Mouse (Mus musculus): ENCODE measurements at regions not wholly inside any gene's neighbourhood (a gene's known extent, or its start where the extent isn't known, plus 50 kb on each side); places are given as distances from the start of the nearest gene placed in this dataset.

DNA sequence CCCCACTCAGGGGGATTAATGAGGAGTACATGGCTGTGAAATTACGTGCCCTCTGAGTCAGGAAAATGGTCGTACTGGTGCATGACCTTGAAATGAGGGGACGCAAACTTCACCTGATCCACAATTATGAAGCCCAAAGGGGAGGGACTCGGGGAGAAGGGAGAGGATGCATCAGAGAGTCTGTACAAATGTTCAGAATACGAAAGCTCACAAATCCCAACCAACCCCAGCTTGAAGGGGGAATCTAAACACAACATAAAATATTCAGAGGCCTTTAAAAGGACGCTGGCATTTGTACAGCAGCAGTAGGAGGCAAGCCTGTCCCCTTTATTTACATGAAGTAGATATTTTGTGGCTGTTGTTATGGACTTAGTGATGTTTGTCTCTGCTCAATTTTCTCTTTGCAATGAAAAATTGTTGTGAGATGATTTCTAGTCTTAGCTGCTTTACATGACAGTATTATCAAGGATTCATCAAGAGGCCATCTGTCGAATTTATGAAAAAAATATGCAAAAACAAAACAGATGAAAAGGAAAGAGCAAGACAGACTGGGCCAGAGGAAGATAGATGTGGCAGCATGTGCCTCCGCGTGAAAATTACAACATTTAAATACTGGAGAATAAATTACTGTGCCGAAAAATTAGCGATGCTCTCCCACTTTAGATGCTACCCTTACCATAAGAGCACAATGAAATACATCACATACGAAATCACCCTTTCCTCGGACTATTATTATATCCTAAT is 695.3 kb downstream of the 1700064H15Rik start:
- no peak for DNase-seq (ENCODE audit: low read depth)

DNA sequence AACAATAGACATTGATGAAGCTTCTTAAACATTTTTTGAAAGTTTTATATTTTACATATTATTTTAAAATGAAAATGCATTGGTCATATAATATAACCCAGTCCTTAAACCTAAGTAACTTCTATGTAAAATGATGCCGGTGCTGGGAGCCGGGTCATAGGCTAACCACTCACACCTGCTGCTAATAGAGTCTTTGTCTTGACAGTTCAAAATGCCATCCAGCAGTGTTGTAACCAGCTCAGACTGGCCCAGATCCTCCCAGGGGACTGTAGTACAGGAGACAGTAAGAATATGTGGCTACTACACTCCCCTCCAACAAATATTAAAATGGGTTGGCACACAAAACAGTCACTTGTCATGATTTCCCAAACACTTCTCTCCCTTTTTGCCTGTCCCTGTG is 693.6 kb downstream of the 1700064H15Rik start:
- no peak for DNase-seq (ENCODE audit: low read depth)

DNA sequence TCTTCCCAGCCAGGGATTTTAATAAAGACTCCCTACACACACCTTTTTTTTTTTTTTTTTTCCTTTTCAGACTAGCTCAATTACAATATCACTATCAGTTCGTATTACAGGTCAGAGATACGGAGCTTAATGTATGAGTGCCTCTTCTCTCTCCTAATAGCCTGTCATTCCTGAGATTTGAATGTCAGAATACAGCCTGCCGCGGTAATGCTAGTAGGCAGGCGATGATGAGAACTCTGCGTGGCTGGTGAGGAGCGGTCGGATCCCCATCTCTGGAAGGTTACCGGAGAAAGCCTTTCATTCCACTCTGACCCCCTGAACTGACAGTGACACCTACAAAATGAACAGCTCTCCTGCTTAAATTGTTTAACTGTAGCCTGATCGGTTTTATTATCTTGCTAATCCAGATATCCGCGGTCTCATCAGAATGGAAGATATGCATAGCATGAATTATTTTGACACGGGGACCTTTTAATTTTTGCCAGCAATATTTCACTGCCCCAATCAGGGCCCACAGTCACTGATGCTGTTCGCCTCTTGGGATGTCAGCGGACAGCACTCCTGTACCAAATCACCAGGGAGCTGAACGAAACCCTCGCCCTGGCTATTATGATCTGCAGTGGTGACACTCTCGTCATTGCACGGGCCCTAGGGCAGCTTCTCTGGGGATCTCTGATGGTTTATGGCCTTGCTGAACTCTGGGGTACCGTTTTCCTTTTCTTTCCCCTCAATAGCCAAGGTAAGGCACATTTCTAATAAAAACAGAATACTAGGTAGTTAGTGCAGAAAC is 690.9 kb downstream of the 1700064H15Rik start:
- DNase-seq (ENCODE audit: low read depth), result no peak

DNA sequence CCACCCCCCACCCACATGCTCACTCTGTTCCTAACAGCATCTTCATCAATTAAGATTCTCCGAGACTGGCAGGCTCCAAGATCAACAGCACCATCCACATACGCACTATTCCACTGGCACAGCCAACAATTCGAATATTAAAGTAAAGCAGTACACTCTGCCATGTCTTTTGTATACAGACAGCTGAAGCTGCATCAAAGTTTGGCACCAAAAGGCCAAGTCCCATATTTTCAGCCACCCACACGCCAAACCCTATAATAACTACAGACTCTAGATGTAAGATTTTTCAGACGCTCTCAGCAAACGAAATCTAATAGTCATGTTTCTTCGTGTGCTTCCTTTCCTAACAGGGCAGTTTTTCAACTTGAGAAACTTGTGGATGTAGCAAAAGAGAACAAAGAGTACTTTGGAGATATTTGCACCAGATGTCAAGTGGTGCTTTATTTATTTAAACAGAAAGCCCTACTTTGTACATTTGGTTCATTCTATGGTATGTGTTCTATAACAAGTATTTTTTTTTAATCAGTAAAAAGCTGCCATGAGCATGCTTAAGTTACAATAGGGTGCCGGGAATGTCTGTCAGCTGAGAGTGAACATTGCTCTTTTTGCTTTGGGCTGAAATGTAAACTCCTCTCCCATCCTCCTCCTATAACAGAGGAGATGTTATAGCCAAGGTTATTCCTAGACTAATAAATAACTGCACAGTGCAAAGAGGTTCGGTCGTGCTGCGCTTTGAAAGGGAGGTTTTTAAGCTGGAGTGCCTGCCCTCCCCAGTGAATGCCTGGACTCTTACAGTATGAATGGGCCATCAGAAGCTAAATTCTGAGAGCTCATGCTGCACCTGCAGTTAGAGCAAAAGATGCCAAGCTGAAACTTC is 686.9 kb downstream of the 1700064H15Rik start:
- no peak for DNase-seq (ENCODE audit: low read depth)

DNA sequence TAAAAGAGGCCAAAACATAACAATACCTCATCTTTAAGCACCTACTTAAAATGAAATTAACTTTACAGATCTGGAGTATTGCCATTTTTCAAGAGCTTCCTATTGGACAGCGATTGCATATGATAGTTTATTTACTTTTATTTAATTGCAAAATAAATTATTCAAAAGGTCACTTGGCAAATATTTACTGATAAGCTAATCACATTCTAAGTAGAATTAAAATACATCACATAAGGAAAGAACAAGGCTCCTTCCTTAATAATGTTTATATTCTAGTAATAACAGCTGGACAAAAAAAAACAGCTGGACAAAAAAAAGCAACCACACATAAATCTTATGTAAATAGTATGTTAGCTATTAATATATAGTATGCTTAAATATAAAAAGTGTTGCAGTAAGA is 668.1 kb downstream of the 1700064H15Rik start:
- DNase-seq (ENCODE audit: low read depth), result no peak

DNA sequence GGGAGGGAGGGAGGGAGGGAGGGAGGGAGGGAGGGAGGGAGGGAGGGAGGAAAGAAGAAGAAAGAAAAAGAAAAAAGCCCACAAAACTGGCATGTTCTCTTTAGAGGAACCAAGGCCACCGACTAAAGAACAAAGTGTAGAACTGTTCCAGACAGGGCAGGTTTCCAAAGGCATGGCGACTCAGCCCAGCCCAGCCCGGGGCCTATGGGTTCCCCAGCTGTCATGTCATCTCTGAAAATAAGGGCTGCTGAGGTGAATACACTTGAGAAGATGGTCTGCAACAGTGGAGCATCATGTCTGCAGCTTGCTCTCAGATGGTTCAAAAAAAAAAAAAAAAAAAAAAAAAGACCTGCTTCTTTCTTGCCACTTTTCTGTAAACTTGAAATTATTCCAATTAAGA is 639.8 kb downstream of the 1700064H15Rik start:
- no peak for DNase-seq (ENCODE audit: low read depth)

DNA sequence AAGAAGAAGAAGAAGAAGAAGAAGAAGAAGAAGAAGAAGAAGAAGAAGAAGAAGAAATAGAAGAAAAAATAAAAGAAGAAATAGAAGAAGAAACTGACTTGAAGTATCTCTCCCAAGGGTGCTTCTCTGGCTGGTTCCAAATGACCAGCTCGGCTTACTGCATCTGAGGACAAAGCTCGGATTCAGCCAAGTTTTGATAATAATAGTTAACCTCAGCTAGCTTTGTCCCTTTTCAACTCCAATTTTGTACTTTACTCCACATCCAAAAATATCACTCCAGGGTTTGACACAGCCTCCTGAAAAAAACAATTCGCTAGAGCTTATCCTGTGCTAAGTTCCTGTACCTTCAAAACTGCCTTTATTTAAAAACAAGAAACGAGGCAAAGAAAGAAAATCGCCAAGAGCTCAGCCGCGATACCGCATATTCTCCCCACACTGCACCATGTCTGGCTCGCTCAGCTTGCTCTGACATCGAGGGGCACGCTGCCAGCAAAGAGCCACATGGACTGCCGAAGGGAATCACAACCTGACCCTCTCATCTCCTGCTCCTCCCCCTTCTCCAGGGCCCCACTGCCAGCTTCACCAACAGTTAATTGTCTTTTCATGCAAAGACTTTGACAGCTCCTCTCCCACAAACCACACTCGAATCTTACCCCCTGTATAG is 638.8 kb downstream of the 1700064H15Rik start:
- DNase-seq (ENCODE audit: low read depth), result no peak

DNA sequence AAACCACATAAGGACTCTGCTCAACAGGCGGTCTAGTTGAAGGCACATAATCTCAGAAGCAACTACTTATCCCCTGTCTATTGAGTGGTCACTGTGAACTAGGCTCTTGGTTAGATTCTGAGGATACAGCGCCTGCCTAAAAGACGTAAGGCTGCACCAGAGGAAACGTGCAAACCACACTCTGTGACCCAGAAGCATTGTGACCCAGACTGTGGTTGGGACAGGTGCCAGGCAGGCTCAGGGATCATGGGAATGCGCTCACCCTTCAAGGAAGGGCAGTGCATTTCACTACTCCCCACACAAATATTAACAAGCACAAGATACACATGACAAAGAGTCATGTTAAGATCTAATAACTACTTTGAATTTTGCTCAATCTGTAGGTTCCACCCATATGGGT is 628.3 kb downstream of the 1700064H15Rik start:
- DNase-seq (ENCODE audit: low read depth), result no peak

DNA sequence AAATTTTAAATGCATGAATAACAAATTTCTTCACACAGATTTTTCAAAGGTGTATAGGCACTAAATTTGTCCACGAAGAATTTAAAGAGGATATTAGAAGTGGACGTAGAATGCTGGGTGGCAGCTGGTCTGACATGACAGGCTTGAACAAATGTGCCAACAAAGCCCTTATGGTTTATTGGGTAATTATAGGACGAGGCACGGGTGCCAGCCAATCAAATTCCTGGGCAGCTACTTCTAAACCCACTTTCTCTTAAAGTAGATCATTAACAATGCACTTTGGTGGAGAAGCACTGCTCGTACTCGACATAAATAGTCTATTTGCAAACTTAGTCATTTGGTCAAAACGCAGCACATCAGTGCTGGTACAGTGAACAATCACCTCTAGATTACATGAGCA is 626.4 kb downstream of the 1700064H15Rik start:
- no peak for DNase-seq (ENCODE audit: low read depth)

DNA sequence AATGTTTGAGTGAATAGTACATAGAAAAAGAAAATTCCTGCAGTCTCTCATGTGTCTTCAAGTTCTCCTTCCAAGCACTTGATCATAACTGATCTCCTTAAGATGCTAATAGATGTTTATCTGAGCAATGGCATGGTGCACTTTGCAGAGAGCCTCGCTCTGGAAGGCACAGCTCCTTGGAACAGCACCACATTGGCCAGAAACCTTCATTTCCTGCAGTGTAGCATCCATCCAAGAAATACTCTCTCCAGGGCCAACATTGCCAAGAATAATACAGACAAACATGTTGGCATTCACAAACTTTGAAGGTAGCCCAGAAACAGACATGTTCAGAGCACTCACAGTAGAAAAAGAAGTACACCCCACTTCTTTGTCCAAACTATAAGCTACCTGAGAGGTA is 623.7 kb downstream of the 1700064H15Rik start:
- no peak for DNase-seq (ENCODE audit: low read depth)

DNA sequence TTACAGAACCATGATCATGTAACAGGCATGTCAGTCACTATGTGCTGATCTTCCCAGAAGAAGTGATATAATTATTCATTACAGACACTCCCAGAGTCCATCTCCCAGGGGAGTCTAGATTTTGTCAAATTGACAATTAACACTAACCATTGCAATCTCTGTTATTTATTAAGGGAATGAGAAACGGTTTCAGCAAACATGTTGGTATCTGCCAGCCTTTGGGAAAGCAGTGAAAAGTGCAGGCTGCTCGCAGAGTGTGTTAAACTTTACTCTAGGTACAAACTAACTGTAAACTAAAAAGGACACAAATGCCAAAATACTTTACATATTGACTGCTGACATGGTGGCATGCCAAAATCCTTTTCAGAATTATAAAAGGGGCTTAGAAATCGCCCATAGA is 583.9 kb downstream of the 1700064H15Rik start:
- DNase-seq (ENCODE audit: low read depth), result no peak

DNA sequence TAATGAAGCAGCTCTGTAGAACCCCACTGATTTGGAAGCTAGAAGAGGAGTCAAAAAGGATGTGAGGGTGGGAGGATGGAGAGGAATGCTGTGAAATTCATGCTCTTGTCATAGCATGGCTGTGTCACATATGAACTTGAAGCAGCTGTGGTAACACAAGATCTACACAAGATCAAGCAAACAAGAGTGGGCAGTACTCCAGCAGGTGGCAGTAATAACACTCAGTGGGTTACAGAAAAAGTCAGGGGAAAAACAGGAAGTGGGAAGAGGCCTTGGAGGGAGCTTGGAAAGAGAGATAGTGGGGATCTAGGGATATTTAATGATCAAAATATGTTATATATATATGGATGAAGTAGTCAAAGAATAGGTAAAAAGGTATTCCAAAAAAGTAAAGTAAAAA is 582.5 kb downstream of the 1700064H15Rik start:
- DNase-seq (ENCODE audit: low read depth), result no peak

DNA sequence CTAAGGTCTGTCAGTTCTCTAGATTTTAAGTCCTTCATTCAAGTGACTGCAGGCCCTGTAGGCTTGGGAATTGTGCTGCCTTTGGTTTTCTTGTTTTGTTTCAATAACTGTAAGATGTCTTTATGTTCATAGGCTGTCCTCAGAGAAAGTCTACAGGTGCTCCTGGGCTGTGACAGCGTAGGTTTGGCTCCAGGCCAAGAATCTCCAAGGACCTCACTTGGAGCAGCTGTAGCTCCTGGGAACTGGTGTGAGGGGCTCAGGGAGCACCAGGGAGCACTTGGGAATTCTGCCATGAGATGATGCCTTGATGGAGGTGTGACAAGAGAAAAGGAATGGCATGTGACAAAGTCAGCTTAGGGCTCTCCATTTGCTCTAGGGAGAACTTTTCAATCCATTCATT is 581.9 kb downstream of the 1700064H15Rik start:
- DNase-seq (ENCODE audit: low read depth), result no peak

DNA sequence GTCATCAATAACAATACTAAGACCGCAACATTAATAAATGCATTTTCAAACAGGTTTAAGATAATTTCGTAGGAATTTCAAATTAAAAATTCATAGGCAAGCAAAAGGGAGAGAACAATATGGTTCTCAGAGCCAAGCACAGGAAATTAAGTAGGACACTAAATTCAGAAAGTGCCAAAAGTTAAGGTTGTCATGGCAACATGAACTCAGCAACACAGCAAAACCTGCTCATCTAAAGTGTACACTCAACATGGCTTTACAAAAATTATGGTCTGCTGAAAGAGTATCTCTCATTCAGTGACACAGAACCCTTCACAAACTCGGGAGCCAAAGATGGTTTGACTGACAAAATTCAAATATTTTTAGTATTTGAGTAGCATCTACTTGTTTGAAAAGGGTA is 572.5 kb downstream of the 1700064H15Rik start:
- no peak for DNase-seq (ENCODE audit: low read depth)

DNA sequence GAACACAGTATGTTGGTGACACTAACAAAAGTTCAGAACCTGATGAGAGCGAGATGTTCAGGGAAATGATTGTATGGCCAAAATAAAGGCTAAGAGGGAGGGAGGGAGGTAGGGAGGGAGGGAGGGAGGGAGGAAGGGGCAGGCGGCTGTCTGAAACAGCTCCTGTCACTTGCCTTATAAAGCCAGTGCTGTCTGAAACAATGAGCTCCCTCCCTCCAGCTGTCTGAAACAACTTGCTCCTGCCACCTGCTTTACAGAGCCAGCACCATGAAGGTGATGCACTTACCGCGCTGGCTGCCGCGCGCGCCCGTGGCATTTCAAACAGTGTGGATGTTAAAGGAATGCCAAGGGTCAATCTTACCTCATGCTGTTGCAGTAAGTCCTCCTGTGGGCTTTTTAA is 571.9 kb downstream of the 1700064H15Rik start:
- no peak for DNase-seq (ENCODE audit: low read depth)

DNA sequence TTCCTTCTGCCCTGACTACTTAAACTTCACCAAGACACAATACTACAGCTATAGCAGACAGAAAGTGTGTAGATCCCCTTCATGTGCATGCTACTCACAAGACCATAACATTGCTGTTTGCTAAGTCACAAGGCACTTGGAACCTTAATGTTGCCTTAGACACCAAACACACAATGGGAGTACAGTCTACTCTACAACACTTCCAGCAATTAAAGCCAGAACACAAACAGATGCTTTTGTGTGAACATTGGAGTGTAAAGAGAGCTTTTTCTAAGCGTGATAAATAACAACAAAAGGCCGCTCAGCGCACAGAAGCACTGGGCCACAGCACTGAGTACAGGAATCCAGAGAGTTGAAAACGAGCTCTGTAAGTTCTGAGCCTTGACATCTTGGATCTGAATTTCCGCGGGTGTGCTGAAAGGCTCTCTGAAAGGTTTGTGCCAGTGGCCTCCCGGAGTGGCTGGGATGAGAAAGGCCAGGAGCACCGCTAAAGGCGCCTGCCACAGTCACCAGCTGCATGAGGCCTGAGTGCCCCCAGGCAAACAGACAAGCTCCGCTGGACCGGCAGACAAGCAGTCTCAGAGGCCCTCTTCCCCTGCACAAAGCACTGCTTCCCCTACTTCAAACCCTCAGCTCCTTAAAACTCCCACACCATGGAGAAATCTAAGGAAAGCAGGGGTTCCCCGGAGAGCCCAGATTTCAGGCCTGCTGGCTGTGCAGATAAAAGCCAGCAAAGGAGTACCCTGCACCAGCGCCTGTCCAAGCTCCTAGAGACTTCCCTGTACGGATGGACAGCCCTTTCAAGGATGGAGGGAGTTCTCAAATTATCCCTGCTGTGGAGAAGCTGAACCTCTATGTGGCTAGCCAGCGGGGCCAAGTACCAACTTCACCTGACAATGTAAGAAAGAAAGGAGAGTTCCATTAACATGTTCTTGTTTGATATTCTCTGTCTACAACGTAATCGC is 568.3 kb downstream of the 1700064H15Rik start:
- DNase-seq (ENCODE audit: low read depth), result no peak

DNA sequence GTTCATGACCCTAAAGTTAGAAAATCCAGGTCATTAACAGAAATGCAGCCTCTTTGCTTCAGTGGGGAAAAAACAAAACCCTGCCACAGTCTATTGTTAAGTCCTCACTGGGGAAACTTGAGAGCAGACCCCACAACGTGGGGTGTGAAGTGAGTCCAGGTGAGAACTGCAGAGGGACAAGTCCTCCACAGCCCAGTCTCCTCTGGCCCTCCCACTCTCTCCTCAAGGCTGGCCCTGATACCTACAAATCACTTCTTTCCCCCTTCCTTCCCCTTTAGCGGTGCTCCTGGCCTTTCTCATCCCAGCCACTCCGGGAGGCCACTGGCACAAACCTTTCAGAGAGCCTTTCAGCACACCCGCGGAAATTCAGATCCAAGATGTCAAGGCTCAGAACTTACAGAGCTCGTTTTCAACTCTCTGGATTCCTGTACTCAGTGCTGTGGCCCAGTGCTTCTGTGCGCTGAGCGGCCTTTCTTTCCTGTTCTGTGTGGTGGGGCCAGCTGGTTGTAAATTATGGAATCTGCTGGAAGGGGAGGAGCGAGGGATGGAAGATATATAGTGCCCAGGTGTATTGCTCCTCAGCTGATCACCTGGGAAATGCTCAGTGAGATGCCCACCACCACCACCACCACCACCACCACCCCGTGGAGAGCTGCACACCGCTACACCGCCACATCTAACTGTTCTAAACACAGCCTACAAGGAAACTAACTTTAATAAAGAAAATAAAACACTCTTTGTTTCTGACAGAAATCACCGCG is 566.8 kb downstream of the 1700064H15Rik start:
- DNase-seq (ENCODE audit: low read depth), result no peak

DNA sequence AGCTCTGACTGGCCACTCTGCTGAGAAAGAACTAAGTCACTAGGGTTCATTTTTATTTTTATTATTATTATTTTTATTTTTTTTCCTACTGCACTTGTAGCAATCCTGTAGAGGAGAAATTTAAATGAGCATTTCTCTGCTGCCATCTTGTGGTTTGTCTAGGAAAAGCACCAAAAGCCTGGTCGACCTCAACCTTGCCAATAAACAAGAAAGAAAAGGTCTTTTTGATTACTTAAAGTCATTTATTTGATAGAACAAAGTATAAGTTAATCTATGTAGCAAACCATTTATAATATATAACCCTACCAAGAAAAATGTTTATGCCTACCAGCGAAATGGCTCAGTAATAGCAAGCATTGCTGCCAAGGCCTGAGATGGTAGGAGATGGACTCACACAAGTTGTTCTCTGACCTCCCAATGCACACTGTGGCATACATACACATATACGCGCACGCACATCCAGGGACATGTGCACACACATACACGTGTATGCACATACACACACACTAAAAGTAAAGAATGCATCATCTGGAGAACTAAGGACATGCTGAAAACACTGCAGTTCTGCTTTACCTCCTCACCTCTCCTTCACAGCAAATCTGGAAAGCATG is 566.1 kb downstream of the 1700064H15Rik start:
- peak; percentile 16 for DNase-seq (ENCODE audit: low read depth)

DNA sequence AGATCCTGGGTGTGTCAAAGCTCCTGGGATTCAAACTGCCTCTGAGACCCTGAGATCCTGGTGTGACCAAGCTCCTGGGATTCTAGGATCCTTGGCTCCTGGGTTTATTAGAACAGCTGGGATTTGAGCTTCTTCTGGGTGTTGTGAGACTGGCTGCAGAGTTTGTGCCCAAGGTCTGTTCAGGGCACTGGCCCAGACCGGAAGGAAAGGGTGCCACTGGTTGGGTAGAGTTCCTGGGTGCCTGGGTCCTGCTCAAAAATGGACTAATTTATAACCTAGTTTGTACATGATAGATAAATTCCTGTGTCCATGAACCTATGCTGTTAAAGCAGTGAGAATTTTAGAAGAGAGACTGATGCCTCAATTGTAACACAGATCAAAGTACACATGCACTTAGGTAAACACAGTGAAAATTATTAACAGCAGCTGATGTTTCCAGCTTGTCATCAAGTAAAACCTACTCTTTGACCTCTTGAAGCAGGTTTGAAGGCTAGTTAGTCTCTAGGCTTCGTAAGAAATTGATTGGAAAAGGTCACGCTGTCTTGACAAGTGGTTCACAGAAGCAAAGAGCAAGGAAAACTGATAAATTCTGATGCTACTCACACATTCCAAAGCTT is 561.2 kb downstream of the 1700064H15Rik start:
- no peak for DNase-seq (ENCODE audit: low read depth)
